Mouse (Mus musculus): ENCODE measurements at regions not wholly inside any gene's neighbourhood (a gene's known extent, or its start where the extent isn't known, plus 50 kb on each side); places are given as distances from the start of the nearest gene placed in this dataset.

DNA sequence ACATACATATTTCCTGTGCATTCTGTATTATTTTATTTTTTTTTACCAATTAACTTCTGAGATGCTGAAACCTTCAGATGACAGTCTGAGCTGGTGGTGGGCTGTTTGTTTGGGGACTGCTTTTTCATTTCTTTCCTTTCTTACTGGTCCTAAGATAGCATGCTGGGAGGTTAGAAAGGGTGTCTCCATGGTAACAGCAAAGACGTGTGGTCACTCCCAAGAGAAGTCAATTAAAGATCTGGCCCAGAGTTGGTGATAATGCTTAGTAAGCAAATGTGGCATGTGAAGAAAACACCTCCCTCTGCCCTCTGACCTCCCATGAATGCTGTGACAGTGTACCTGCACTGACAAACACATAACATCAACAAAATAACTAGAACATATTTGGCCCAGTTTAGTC lies 142.5 kb downstream of the Med10 start:
- TF ChIP-seq USF1 (IDR thresholded peaks at IDR 0.05; ENCODE audit: low read depth): no peak
- no peak for TF ChIP-seq FOSL1 (IDR thresholded peaks at IDR 0.05; ENCODE audit: insufficient read depth, low read length, poor library complexity, severe bottlenecking)
- TF ChIP-seq MAX (IDR thresholded peaks at IDR 0.05): no peak
- no peak for TF ChIP-seq CTCF (IDR thresholded peaks at IDR 0.05; ENCODE audit: control insufficient read depth, insufficient read depth, insufficient read length)
- TF ChIP-seq MYOG (IDR thresholded peaks at IDR 0.05; ENCODE audit: control insufficient read depth, extremely low read depth, insufficient read length): no peak
